Mouse (Mus musculus) small intestine, adult 2 months (tissue): ENCODE data around the gene Ovol2. TPM values are rescaled to one million over a fixed set of nuclear protein-coding genes. Genes with fewer than 3 reads are reported as not detected.

Experiments
- H3K27ac ChIP-seq: fragments of 200-500 bp; 2 replicates; pipeline ENCODE4 v1.5.1; 2012; ENCODE audit warnings: low read depth, low read length, control low read depth, inconsistent platforms; ENCODE audit not compliant: insufficient read depth
- H3K27me3 ChIP-seq: fragments of 200-500 bp; 2 replicates; pipeline ENCODE4 v1.6.1; 2012; ENCODE audit warnings: mild to moderate bottlenecking, moderate library complexity, low read length, inconsistent platforms; ENCODE audit not compliant: control insufficient read depth, insufficient read depth
- H3K36me3 ChIP-seq: fragments of 200-500 bp; 2 replicates; pipeline ENCODE4 v1.6.1; 2012; ENCODE audit warnings: mild to moderate bottlenecking, low read length, control low read depth, inconsistent platforms; ENCODE audit not compliant: control insufficient read depth, insufficient read depth
- H3K4me1 ChIP-seq: fragments of 200-500 bp; 2 replicates; pipeline ENCODE4 v1.6.1; 2012; ENCODE audit warnings: low read length, inconsistent platforms, mixed read lengths; ENCODE audit not compliant: control insufficient read depth, insufficient read depth, insufficient read length
- H3K4me3 ChIP-seq: fragments of 200-500 bp; 2 replicates; pipeline ENCODE4 v1.5.1; 2012; ENCODE audit warnings: low read depth, mild to moderate bottlenecking, control low read depth, inconsistent platforms, low read length, moderate library complexity
- CTCF ChIP-seq: fragments of 200-500 bp; IDR thresholded peaks from 2 replicates; pipeline ENCODE4 v1.5.1; 2012; ENCODE audit warnings: low read depth, mild to moderate bottlenecking, control low read depth, inconsistent platforms, low read length, moderate library complexity, mixed read lengths; ENCODE audit not compliant: insufficient replicate concordance, insufficient read length; ENCODE audit errors: extremely low read depth
- POLR2A ChIP-seq: fragments of 200-500 bp; IDR thresholded peaks from 2 replicates; pipeline ENCODE4 v1.6.1; 2012; ENCODE audit warnings: low read depth, mild to moderate bottlenecking, control low read depth, inconsistent platforms, low read length, moderate library complexity
- WGBS: fragments of 180-500 bp; shearing (Covaris S2); methylation state at CpG from one replicate; pipeline ENCODE4 v1.1.7; 2018; 5-methylcytosine and 5-hydroxymethylcytosine counted together
- polyA plus RNA-seq: library from polyadenylated mRNA; depleted of rRNA; stranded (reverse); fragments of >200 nt; gene quantifications from 2 replicates; pipeline ENCODE4 v1.2.3, GENCODE M21; 2012

Gene Ovol2
- polyA plus RNA-seq, 1 experiment, result 51.5 TPM

DNA sequence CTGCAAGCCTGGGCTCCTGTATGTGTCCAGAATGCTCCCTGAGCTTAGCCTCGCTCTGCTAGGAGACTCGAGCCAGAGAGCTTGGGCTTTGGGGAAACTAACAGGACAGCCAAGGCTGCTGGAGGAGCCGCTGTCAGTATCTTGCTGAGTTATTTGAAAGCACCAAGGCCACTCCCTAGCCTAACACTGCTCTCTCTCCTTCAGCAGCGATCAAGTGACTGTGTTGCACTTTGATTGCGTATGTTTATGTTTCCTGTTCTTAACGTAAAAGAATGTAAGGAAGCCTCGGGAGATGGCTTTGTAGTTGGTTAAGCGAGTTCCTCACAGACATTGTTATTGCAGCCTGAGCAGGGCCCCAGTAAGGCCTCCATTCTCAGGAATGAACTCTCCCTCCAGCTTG, 57.2 kb downstream of the Ovol2 start:
- no peak overlapping the region for H3K4me3 ChIP-seq
- H3K36me3 ChIP-seq, result peaks cover 9% of the 10 kb centered on the region
- 29% methylated on average over 8 of the region's 8 CpGs for WGBS
- H3K27ac ChIP-seq, result no peak overlapping the region
- TF ChIP-seq CTCF (no peak), POLR2A (no peak)
- peaks cover 6% of the 10 kb centered on the region; the same call in 1 of the 2 replicates for H3K4me1 ChIP-seq
- no peaks in the 10 kb centered on the region for H3K27me3 ChIP-seq

DNA sequence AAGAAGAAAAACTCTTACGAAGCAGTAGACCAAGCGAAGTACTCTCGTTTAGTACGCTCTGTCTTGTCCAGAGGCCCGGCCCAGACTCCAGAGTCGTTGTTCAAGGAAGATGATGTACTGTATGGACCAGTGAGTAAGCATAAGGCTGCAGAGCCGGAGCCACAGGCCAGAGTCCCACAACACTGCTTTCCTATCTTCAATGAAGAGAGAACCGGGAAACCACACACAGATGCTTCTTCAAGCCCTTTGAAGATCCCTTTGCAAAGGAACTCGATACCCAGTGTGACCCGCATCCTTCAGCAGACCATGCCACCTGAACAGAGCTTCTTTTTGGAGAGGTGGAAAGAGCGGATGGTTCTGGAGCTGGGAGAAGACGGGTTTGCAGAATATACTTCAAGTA, 59.9 kb downstream of the Ovol2 start:
- WGBS, result 85% methylated on average over 12 of the region's 12 CpGs
- no peaks in the 10 kb centered on the region for H3K36me3 ChIP-seq
- TF ChIP-seq POLR2A, result no peak
- TF ChIP-seq CTCF, result no peak

GRCm38 (mm10) chr2:144270507-144271420, 61.2 kb downstream of the Ovol2 start, which contains the start of the genes Mgme1 and Snx5:
Gene Mgme1, plus strand, starts transcription at chr2:144270663.
Gene Snx5, minus strand, starts transcription at chr2:144270906.
- H3K27me3 ChIP-seq, result no peaks in the 10 kb centered on the region
- under 1% methylated on average over 93 of the region's 93 CpGs for WGBS
- H3K36me3 ChIP-seq, result no peaks in the 10 kb centered on the region
- H3K4me1 ChIP-seq, result peaks cover 8% of the 10 kb centered on the region; the same call in 1 of the 2 replicates
- peak; percentile 44 for TF ChIP-seq POLR2A
- no peak for TF ChIP-seq CTCF
- H3K4me3 ChIP-seq, result peak within 1 kb of the TSS; percentile 89
- H3K27ac ChIP-seq, result peak within 1 kb of the TSS; percentile 89

More for the DNA sequence above, 59.9 kb downstream of the Ovol2 start:
- Histone ChIP-seq H3K27me3 (no peaks in the 10 kb centered on the region), H3K4me1 (peaks cover 6% of the 10 kb centered on the region; the same call in 1 of the 2 replicates), H3K27ac (no peak overlapping the region), H3K4me3 (no peak overlapping the region)

- WGBS, result under 1% methylated on average over 33 of the region's 33 CpGs
- H3K4me1 ChIP-seq, result peaks cover 7% of the 10 kb centered on the region; the same call in 1 of the 2 replicates
- H3K27ac ChIP-seq, result peak overlapping the region; percentile 89
- H3K27me3 ChIP-seq, result no peaks in the 10 kb centered on the region
- peak overlapping the region; percentile 89 for H3K4me3 ChIP-seq
- H3K36me3 ChIP-seq, result no peaks in the 10 kb centered on the region
- TF ChIP-seq CTCF (no peak), POLR2A (peak; percentile 7; the same call in 1 of the 2 replicates)
Measured at GRCm38 (mm10) chr2:144269679-144270475, 62.1 kb downstream of the Ovol2 start.

- 1% methylated on average over 11 of the region's 11 CpGs for WGBS
- H3K36me3 ChIP-seq, result no peaks in the 10 kb centered on the region
- H3K4me3 ChIP-seq, result peak overlapping the region; percentile 58
- H3K27me3 ChIP-seq, result no peaks in the 10 kb centered on the region
- 0 out of 2 replicates have a peak overlapping the region, but pooled peaks have one; percentile 56 for H3K27ac ChIP-seq
- H3K4me1 ChIP-seq, result peaks cover 4% of the 10 kb centered on the region; the same call in 1 of the 2 replicates
- no peak for TF ChIP-seq CTCF
- no peak for TF ChIP-seq POLR2A
Measured at GRCm38 (mm10) chr2:144269306-144269650, 62.7 kb downstream of the Ovol2 start.

- no peak overlapping the region for H3K4me3 ChIP-seq
- 14% methylated on average over 6 of the region's 6 CpGs for WGBS
Measured at GRCm38 (mm10) chr2:144268446-144269305, 63.3 kb downstream of the Ovol2 start.

More at GRCm38 (mm10) chr2:144268446-144269305, 63.3 kb downstream of the Ovol2 start:
- Histone ChIP-seq H3K27ac (no peak overlapping the region), H3K36me3 (0 out of 2 replicates have a peak, but pooled peaks cover 3% of the 10 kb centered on the region), H3K27me3 (no peaks in the 10 kb centered on the region), H3K4me1 (peaks cover 6% of the 10 kb centered on the region; the same call in 1 of the 2 replicates)
- TF ChIP-seq CTCF (no peak), POLR2A (no peak)
